In the genomic region with DNA sequence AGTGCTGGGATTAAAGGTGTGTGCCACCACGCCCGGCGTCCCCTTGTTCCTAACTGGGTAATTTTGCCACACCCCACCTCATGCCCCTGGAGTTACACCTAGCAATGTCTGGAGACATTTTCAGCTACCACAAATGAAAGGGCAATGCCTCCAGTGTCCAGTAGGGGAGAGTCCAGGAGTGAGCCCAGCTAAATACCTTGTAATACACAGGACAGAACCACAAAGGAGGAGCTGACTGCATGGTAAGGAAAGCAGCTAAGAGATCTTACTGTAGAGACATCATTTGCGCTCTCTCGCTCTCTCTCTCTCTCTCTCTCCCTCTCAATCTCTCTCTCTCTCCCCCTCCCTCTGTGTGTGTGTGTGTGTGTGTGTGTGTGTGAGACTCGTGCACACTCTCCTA, we compare ENCODE assay signal across 9 mouse cellular contexts.
A peak's percentile ranks its signal among the peaks of the same experiment; 100 is the strongest.
DNase-seq lines count a peak whose midpoint lies in the region; ATAC-seq and TF ChIP-seq lines count a peak whose summit lies in the region.
"Had no signal": no experiment of that assay in that cellular context is flagged by ENCODE, and none has a peak within 500 bp of the region (broad histone marks: within the 10 kb centered on the region; RNA-seq: fewer than 3 reads in every experiment).

No protein-coding gene starts in this region.

- H3K9me3 ChIP-seq in heart, embryonic 13.5 days: no peaks in the 10 kb centered on the region
- H3K9me3 ChIP-seq in heart, embryonic 12.5 days (replicated peaks): no peaks in the 10 kb centered on the region
- no peaks in the 10 kb centered on the region; the same call in 1 of the 2 replicates for H3K9me3 ChIP-seq in G1E (replicated peaks)
- H3K9me3 ChIP-seq in hindbrain, postnatal 0 days (ENCODE audit: low read length): no peaks in the 10 kb centered on the region
- H3K9me3 ChIP-seq in midbrain, postnatal 0 days (ENCODE audit: low read length): no peaks in the 10 kb centered on the region
- H3K9me3 ChIP-seq: embryonic facial prominence, embryonic 12.5 days had no signal

- H3K9ac ChIP-seq in heart, embryonic 13.5 days: no peak overlapping the region; the same call in 1 of the 2 replicates
- H3K9ac ChIP-seq in heart, embryonic 12.5 days: no peak overlapping the region
- no peak overlapping the region for H3K9ac ChIP-seq in hindbrain, postnatal 0 days (replicated peaks; ENCODE audit: low read length)
- no peak overlapping the region for H3K9ac ChIP-seq in midbrain, postnatal 0 days (replicated peaks; ENCODE audit: low read length, poor library complexity, severe bottlenecking)
- H3K9ac ChIP-seq: embryonic facial prominence, embryonic 12.5 days had no signal

- H3K4me2 ChIP-seq in heart, embryonic 13.5 days: no peak overlapping the region; the same call in 1 of the 2 replicates
- no peak overlapping the region for H3K4me2 ChIP-seq in heart, embryonic 12.5 days
- peak overlapping the region; percentile 64 for H3K4me2 ChIP-seq in hindbrain, postnatal 0 days (ENCODE audit: low read depth, low read length)
- H3K4me2 ChIP-seq in midbrain, postnatal 0 days (ENCODE audit: low read depth, low read length, poor library complexity, severe bottlenecking): no peak overlapping the region
- H3K4me2 ChIP-seq: embryonic facial prominence, embryonic 12.5 days had no signal

- H3K27me3 ChIP-seq in heart, embryonic 13.5 days (replicated peaks): no peaks in the 10 kb centered on the region; the same call in 1 of the 2 replicates
- H3K27me3 ChIP-seq in heart, embryonic 12.5 days (replicated peaks): no peaks in the 10 kb centered on the region
- H3K27me3 ChIP-seq in G1E (ENCODE audit: insufficient read depth, low read length): peaks cover 20% of the 10 kb centered on the region
- no peaks in the 10 kb centered on the region for H3K27me3 ChIP-seq in hindbrain, postnatal 0 days (ENCODE audit: insufficient read depth, low read length)
- H3K27me3 ChIP-seq in midbrain, postnatal 0 days (ENCODE audit: insufficient read depth, low read length): no peaks in the 10 kb centered on the region

- 64% methylated on average over 6 of the region's 6 CpGs for whole genome bisulfite sequencing in heart, embryonic 13.5 days
- 71% methylated on average over 6 of the region's 6 CpGs for WGBS in heart, embryonic 12.5 days
- 83% methylated on average over 6 of the region's 6 CpGs for WGBS in hindbrain, postnatal 0 days
- WGBS in midbrain, postnatal 0 days: 82% methylated on average over 6 of the region's 6 CpGs

- H3K4me1 ChIP-seq in heart, embryonic 13.5 days: peaks cover 64% of the 10 kb centered on the region
- H3K4me1 ChIP-seq in heart, embryonic 12.5 days (replicated peaks): peaks cover 58% of the 10 kb centered on the region
- H3K4me1 ChIP-seq in G1E (ENCODE audit: insufficient read depth, low read depth, low read length): no peaks in the 10 kb centered on the region
- peaks cover 14% of the 10 kb centered on the region for H3K4me1 ChIP-seq in hindbrain, postnatal 0 days (ENCODE audit: insufficient read depth, low read length)
- peaks cover 14% of the 10 kb centered on the region; the same call in 1 of the 2 replicates for H3K4me1 ChIP-seq in midbrain, postnatal 0 days (ENCODE audit: insufficient read depth, low read length)

- DNase-seq in G1E (ENCODE audit: low spot score): no peak
- peak; percentile 69 to 78 for DNase-seq in cerebellum, postnatal 10 days
- DNase-seq in hindbrain, postnatal 0 days (ENCODE audit: low spot score): peak; percentile 66
- peak; percentile 59 for DNase-seq in midbrain, postnatal 0 days (ENCODE audit: low spot score)
- no peak for DNase-seq in thymus, postnatal 25 days
- DNase-seq in thymus, postnatal 0 days (ENCODE audit: low spot score): no peak

- TF ChIP-seq CTCF in G1E (IDR thresholded peaks at IDR 0.05; ENCODE audit: low read depth, low read length): peak; percentile 9; the same call in 1 of the 2 replicates
- TF ChIP-seq CTCF in hindbrain, postnatal 0 days (IDR thresholded peaks at IDR 0.05; ENCODE audit: low read depth): peak; percentile 85
- peak; percentile 78 for TF ChIP-seq CTCF in midbrain, postnatal 0 days (IDR thresholded peaks at IDR 0.05)

- peaks cover 6% of the 10 kb centered on the region; the same call in 1 of the 2 replicates for H3K36me3 ChIP-seq in heart, embryonic 13.5 days
- no peaks in the 10 kb centered on the region for H3K36me3 ChIP-seq in heart, embryonic 12.5 days
- H3K36me3 ChIP-seq in G1E (replicated peaks): no peaks in the 10 kb centered on the region
- H3K36me3 ChIP-seq in hindbrain, postnatal 0 days (ENCODE audit: insufficient read depth, low read length): no peaks in the 10 kb centered on the region
- no peaks in the 10 kb centered on the region for H3K36me3 ChIP-seq in midbrain, postnatal 0 days (ENCODE audit: insufficient read depth, low read length)
- H3K36me3 ChIP-seq: embryonic facial prominence, embryonic 12.5 days had no signal

- no peak overlapping the region for H3K4me3 ChIP-seq in heart, embryonic 13.5 days
- no peak overlapping the region for H3K4me3 ChIP-seq in heart, embryonic 12.5 days
- no peak overlapping the region for H3K4me3 ChIP-seq in G1E (ENCODE audit: low read depth, low read length)
- H3K4me3 ChIP-seq in hindbrain, postnatal 0 days (ENCODE audit: low read length): no peak overlapping the region
- no peak overlapping the region for H3K4me3 ChIP-seq in midbrain, postnatal 0 days (ENCODE audit: low read depth, low read length)
- H3K4me3 ChIP-seq: embryonic facial prominence, embryonic 12.5 days had no signal

- ATAC-seq in heart, embryonic 13.5 days (ENCODE audit: extremely low read depth, insufficient number of reproducible peaks, low FRiP score, low TSS enrichment): no peak
- no peak for ATAC-seq in heart, embryonic 12.5 days (ENCODE audit: insufficient number of reproducible peaks, low FRiP score)
- ATAC-seq in G1E (ENCODE audit: extremely low read depth, insufficient number of reproducible peaks, low FRiP score, poor library complexity, severe bottlenecking): no peak
- 0 out of 2 replicates have a peak, but pooled peaks have one; percentile 50 for ATAC-seq in hindbrain, postnatal 0 days
- no peak for ATAC-seq in midbrain, postnatal 0 days (ENCODE audit: low FRiP score)

- peak overlapping the region; percentile 28; the same call in 1 of the 2 replicates for H3K27ac ChIP-seq in heart, embryonic 13.5 days (replicated peaks)
- no peak overlapping the region for H3K27ac ChIP-seq in heart, embryonic 12.5 days (ENCODE audit: poor library complexity, severe bottlenecking)
- H3K27ac ChIP-seq in hindbrain, postnatal 0 days: no peak overlapping the region
- H3K27ac ChIP-seq in midbrain, postnatal 0 days (ENCODE audit: low read depth, low read length): no peak overlapping the region
- H3K27ac ChIP-seq: embryonic facial prominence, embryonic 12.5 days had no signal

Comparison
In these comparisons a context has a peak if more than half of its experiments do, and no peak if none do; other contexts are left out.
1. DNase-seq: peak in cerebellum, postnatal 10 days (2 of 2), hindbrain, postnatal 0 days (single experiment) and midbrain, postnatal 0 days (single experiment); none in G1E (single experiment), thymus, postnatal 25 days (single experiment) and thymus, postnatal 0 days (single experiment).
2. CTCF ChIP-seq: peak in every context shown above with its lines; median percentile 85 in hindbrain, postnatal 0 days; 78 in midbrain, postnatal 0 days; 9 in G1E.